ENCODE assay signal across 22 mouse cellular contexts in the genomic region with DNA sequence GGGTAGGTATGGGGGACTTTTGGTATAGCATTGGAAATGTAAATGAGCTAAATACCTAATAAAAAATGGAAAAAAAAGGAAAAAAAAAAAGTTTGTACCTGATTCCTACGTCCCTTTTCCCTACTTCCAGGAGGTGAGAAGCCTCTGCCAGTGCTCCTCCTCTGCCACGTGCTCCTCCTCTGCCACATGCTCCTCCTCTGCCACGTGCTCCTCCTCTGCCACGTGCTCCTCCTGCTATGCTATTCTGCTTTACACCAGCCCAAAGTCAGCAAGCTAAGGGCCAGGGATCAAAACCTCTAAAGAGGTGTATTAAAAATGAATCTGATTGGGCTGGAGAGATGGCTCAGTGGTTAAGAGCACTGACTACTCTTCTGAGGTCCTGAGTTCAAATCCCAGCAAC. TPM values are rescaled to one million over a fixed set of nuclear protein-coding genes. Genes with fewer than 3 reads are reported as not detected.
"Had no signal": no experiment of that assay in that cellular context is flagged by ENCODE, and none has a peak within 500 bp of the region (broad histone marks: within the 10 kb centered on the region; RNA-seq: fewer than 3 reads in every experiment).

No protein-coding gene starts in this region.

- H3K27me3 ChIP-seq: neural tube, embryonic 15.5 days; stomach, embryonic 15.5 days had no signal

- H3K9ac ChIP-seq: neural tube, embryonic 15.5 days; stomach, embryonic 15.5 days had no signal

- H3K4me2 ChIP-seq: neural tube, embryonic 15.5 days; stomach, embryonic 15.5 days had no signal

- H3K27ac ChIP-seq: neural tube, embryonic 15.5 days; stomach, embryonic 15.5 days; stomach, postnatal 0 days had no signal

- DNase-seq: retina, postnatal 1 day; right cerebral cortex, adult 18-20 months; right cerebral cortex, postnatal 14 days; right cerebral cortex, postnatal 25 days; right cerebral cortex, postnatal 4 days; spleen, adult 18-20 months; thymus, adult 18-20 months; thymus, adult 2 months; thymus, postnatal 14 days; thymus, postnatal 25 days; thymus, postnatal 36 days; thymus, postnatal 4 days had no signal

- H3K4me3 ChIP-seq: neural tube, embryonic 15.5 days; stomach, embryonic 15.5 days had no signal

- H3K36me3 ChIP-seq: neural tube, embryonic 15.5 days; stomach, embryonic 15.5 days had no signal

- H3K9me3 ChIP-seq: neural tube, embryonic 15.5 days; stomach, embryonic 15.5 days had no signal

RNA-seq across cellular contexts. Expression of a gene that starts 5.6 kb away (rescaled TPM):
- total RNA-seq: neutrophil, adult 5-6 weeks had no signal
- polyA plus RNA-seq: neural tube, embryonic 14.5 days; spleen, adult 2 months; stomach, embryonic 14.5 days; stomach, embryonic 15.5 days; stomach, embryonic 16.5 days; stomach, postnatal 0 days; thymus, adult 2 months; thymus, postnatal 0 days; urinary bladder, adult 2 months had no signal

RNA-seq across cellular contexts. Expression of a gene that starts 27.2 kb away (rescaled TPM):
- total RNA-seq: neutrophil, adult 5-6 weeks had no signal

RNA-seq across cellular contexts. Expression of a gene that starts 40.5 kb away (rescaled TPM):
- total RNA-seq: neutrophil, adult 5-6 weeks had no signal
